Mouse (Mus musculus) lung, adult 2 months (tissue): ENCODE measurements at regions not wholly inside any gene's neighbourhood (a gene's known extent, or its start where the extent isn't known, plus 50 kb on each side); places are given as distances from the start of the nearest gene placed in this dataset.

Experiments used
- CTCF ChIP-seq: fragments of 200-500 bp; IDR thresholded peaks from 2 replicates; pipeline ENCODE4 v1.5.1; 2011; ENCODE audit warnings: mild to moderate bottlenecking, low read length, control low read depth; ENCODE audit not compliant: insufficient read depth
- POLR2A ChIP-seq: fragments of 200-500 bp; IDR thresholded peaks from 2 replicates; pipeline ENCODE4 v1.6.1; 2011; ENCODE audit warnings: low read depth, mild to moderate bottlenecking, control low read depth, low read length, borderline replicate concordance; ENCODE audit errors: extremely low read depth

DNA sequence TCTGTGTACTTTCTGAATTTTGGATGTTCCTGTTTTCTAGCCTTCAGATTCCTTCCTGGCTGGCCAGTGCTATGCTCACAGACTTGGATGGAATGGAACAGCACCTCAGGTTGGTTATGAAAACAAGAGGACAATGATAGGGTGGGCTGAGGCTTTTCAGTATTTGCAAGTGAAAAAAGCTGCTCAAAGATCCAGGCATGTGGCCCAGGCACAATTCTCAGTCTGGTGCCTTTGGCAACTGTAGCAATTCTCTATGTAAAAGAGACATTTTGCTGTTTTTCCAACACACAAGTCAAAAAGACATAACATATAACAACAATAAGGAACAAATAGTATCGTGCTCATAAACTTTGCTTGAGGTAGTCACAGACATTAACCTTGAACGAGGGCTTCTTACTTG is 363.4 kb upstream of the Pik3r1 start:
- TF ChIP-seq POLR2A (no peak), CTCF (no peak)
